Mouse (Mus musculus): Measurements from ENCODE around the gene Sspo. TPM values are rescaled to one million over a fixed set of nuclear protein-coding genes. Genes with fewer than 3 reads are reported as not detected.

The Sspo gene
- polyA plus RNA-seq (2021; fragmentation: Nextera tagmentation) = 0.09 and 0.16 TPM in 2 replicates
- long read RNA-seq, experiment 1, partial matches to known transcripts = 0 of 1 reads
- long read RNA-seq, experiment 1, other reads (novel, unspliced or antisense) = 1 of 1 reads
- long read RNA-seq, experiment 2, partial matches to known transcripts = 0 of 1 reads
- long read RNA-seq, experiment 2, other reads (novel, unspliced or antisense) = 1 of 1 reads

GRCm38 (mm10) chr6:48447929-48448328, at the start of gene Sspo:
TSS of gene Sspo (plus strand) at chr6:48448229.

DNA sequence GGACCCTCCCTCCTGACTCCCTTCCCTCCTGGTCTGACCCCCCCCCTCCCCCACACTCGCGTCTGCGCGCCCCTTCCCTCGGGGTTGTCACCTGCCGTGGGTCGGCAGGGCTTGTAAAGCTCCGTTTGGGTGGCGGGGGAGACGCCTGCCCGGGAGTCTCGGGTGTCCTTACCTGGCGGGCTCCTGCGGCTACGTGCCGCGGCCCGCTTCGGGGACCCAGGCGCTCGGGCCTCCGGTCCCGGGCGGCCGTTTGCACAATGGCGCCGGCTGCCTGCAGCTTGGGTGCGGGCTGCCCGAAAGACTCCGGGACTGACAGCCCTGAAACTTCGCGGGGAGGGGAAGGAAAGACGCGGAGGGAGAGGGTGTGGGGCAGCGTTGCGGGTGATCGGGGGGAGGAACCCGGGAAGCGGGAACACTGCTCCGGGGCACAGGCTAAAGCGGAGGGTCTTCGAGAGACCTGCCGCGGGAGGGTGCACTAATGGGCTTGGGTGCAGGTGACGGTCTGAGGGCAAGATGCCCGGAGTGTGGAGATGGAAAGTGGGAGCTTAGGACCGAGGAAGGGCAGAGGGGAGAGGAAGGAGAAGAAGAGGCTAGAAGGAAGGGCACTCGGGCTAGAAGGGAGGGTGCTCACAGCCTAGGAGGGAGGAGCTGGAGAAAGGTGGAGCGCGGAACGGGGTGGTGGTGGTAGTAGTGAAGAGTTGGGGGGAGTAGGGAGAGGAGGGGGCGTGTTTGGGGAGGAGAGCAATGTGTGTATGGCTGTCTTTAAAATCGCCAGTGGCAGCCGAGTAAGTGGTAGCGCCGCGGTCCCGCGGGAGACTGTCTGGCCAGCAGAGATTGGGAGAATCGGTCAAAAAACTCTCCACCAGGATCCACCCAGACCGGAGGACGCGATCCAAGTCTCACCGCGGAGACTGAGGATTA, 2.6 kb upstream of the Sspo start, which contains the start of gene Zfp467:
TSS of gene Zfp467 (minus strand) at position 645 of the 921 bp plus-strand sequence.

DNA sequence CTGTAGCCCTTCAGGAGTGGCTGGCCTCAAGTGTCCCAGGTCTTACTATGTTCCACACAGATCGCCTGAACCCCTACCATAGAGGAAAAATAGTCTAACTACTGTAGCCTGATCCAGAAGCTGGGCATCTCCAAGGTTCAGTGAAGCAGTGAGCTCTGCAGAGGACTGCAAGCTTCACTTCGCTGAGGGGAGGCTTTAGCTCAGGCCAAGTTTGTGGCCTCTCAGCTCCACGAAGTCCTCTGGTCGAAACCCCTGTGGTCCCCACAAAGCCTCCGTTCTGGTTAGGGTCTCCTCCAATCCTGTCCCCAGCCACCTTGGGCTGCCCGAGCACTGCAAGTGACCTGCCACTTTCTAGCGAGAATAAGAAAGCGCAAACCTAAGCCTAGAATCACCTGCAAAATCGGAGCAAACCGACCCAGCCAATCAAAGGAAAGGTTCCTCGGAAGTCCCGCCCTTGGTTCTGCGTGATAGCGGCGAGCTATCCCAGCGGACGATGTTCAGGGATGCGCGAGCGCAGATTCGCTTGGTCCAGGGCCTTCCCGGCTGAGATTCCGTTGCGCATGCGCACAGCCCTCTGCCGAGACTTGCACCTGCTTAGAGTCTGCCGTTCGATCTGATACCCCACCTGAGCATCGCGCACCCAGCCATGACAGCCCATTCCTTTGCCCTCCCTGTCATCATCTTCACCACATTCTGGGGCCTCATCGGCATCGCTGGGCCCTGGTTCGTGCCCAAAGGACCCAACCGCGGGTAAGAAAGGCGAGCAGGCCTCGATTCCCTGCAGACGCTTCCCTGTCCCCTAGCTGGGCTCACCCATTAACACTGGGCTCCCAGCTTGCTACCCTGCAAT, 89.3 kb downstream of the Sspo start, which contains the start of gene Atp6v0e2:
TSS of gene Atp6v0e2 (plus strand) at position 511 of the 850 bp plus-strand sequence.

Other genes with a start within 250 kb of the Sspo start
- gene Krba1, start 52.6 kb upstream of the Sspo start, polyA plus RNA-seq (2021; fragmentation: Nextera tagmentation) = 4.4 and 5.4 TPM in 2 replicates
- gene Zfp467, start 2.4 kb upstream of the Sspo start, polyA plus RNA-seq (2021; fragmentation: Nextera tagmentation) = 33.6 and 38.8 TPM in 2 replicates
- 629 and 681 TPM in 2 replicates for gene Atp6v0e2, start 89.4 kb downstream of the Sspo start, polyA plus RNA-seq (2021; fragmentation: Nextera tagmentation)
- 25.9 and 31.8 TPM in 2 replicates for gene Lrrc61, start 106.6 kb downstream of the Sspo start, polyA plus RNA-seq (2021; fragmentation: Nextera tagmentation)
- gene Rarres2, start 124.6 kb downstream of the Sspo start, polyA plus RNA-seq (2021; fragmentation: Nextera tagmentation) = 24.4 and 29.4 TPM in 2 replicates
- gene Gm45021, start 141.4 kb downstream of the Sspo start, polyA plus RNA-seq (2021; fragmentation: Nextera tagmentation) = not detected in 2 replicates
- 20.9 and 23.4 TPM in 2 replicates for gene Repin1, start 145.7 kb downstream of the Sspo start, polyA plus RNA-seq (2021; fragmentation: Nextera tagmentation)
- not detected in 2 replicates for gene Gm44965, start 145.7 kb downstream of the Sspo start, polyA plus RNA-seq (2021; fragmentation: Nextera tagmentation)
- gene Zfp775, start 153.8 kb downstream of the Sspo start, polyA plus RNA-seq (2021; fragmentation: Nextera tagmentation) = 5.5 and 8.7 TPM in 2 replicates
- 9.7 and 11.6 TPM in 2 replicates for gene AI854703, start 178.5 kb downstream of the Sspo start, polyA plus RNA-seq (2021; fragmentation: Nextera tagmentation)
- gene Gimap8, start 199.0 kb downstream of the Sspo start, polyA plus RNA-seq (2021; fragmentation: Nextera tagmentation) = 0.14 and 0.15 TPM in 2 replicates
- 0.36 and 0.38 TPM in 2 replicates for gene Gimap9, start 227.9 kb downstream of the Sspo start, polyA plus RNA-seq (2021; fragmentation: Nextera tagmentation)
- gene Gimap4, start 236.3 kb downstream of the Sspo start, polyA plus RNA-seq (2021; fragmentation: Nextera tagmentation) = 0.20 and 0.39 TPM in 2 replicates

Data from left cerebral cortex, adult 6 months (tissue).